Mouse (Mus musculus) liver, adult 2 months (tissue): ENCODE results near the gene H2-Ab1.

ENCODE experiments used
- CTCF ChIP-seq: fragments of 200-500 bp; IDR thresholded peaks from 2 replicates; pipeline ENCODE4 v1.5.1; 2011; ENCODE audit warnings: low read depth, low read length, control low read depth
- POLR2A ChIP-seq: fragments of 200-500 bp; IDR thresholded peaks from 2 replicates; pipeline ENCODE4 v1.6.1; 2011; ENCODE audit warnings: low read length, control low read depth; ENCODE audit not compliant: insufficient read depth; ENCODE audit errors: extremely low read depth

DNA sequence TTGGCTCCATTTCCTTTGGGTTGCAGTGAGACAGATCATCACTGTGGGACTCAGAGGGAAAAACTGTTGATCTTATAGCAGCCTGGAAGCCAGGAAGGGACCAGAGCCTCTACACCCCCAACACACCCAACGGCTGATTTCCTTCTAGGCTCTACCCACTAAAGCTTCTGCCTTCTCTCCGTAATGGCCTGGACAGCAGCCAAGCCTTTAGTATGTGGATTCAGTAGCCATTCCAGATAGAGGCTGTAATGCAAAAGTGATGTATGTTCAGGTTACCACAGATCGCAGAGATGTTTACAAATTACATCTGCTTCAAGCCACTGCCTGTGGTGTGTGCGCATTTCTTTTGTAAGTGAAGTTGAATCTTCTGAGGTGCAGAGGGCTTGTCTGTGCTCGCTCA lies 3.1 kb downstream of the H2-Ab1 start:
- TF ChIP-seq CTCF: no peak
- TF ChIP-seq POLR2A: no peak
